In genomic region chr5:53996822-53997221, GRCm38 (mm10) we compare ENCODE assay signal across 29 mouse cellular contexts.
"Had no signal": no experiment of that assay in that cellular context is flagged by ENCODE, and none has a peak within 500 bp of the region (broad histone marks: within the 10 kb centered on the region; RNA-seq: fewer than 3 reads in every experiment).

No protein-coding gene starts in this region.

- H3K27me3 ChIP-seq: limb, embryonic 15.5 days; lung, embryonic 15.5 days; megakaryocyte, embryonic 14.5 days; midbrain, embryonic 15.5 days; neural tube, embryonic 12.5 days; neural tube, embryonic 13.5 days had no signal

- H3K36me3 ChIP-seq: limb, embryonic 10.5 days; limb, embryonic 12.5 days; limb, embryonic 13.5 days; limb, embryonic 15.5 days; liver, embryonic 12.5 days; liver, embryonic 13.5 days; liver, embryonic 15.5 days; lung, embryonic 15.5 days; midbrain, embryonic 10.5 days; midbrain, embryonic 12.5 days; midbrain, embryonic 15.5 days; neural tube, embryonic 12.5 days; neural tube, embryonic 13.5 days had no signal

- H3K4me3 ChIP-seq: limb, embryonic 10.5 days; limb, embryonic 13.5 days; liver, embryonic 12.5 days; liver, embryonic 13.5 days; liver, embryonic 15.5 days; neural tube, embryonic 12.5 days had no signal

- H3K9ac ChIP-seq: limb, embryonic 12.5 days; limb, embryonic 13.5 days; limb, embryonic 15.5 days; liver, embryonic 12.5 days; liver, embryonic 13.5 days; liver, embryonic 14.5 days; liver, embryonic 15.5 days; liver, postnatal 0 days; lung, embryonic 14.5 days; lung, embryonic 15.5 days; midbrain, embryonic 12.5 days; midbrain, embryonic 15.5 days; neural tube, embryonic 12.5 days had no signal

- H3K27ac ChIP-seq: limb, embryonic 10.5 days; limb, embryonic 12.5 days; limb, embryonic 13.5 days; limb, embryonic 15.5 days; liver, embryonic 12.5 days; liver, embryonic 13.5 days; liver, embryonic 14.5 days; liver, embryonic 15.5 days; macrophage; midbrain, embryonic 10.5 days; midbrain, embryonic 12.5 days; midbrain, embryonic 15.5 days; neural tube, embryonic 12.5 days had no signal

- DNase-seq: left cerebral cortex, postnatal 4 days; liver; liver, embryonic 13.5 days; liver, postnatal 0 days; lung, adult 18-20 months; lung, adult 2 months; lung, embryonic 14.5 days; lung, postnatal 10 days; lung, postnatal 14 days; lung, postnatal 36 days; lung, postnatal 4 days; midbrain, embryonic 14.5 days had no signal

- H3K9me3 ChIP-seq: limb, embryonic 10.5 days; limb, embryonic 12.5 days; limb, embryonic 13.5 days; limb, embryonic 15.5 days; liver, embryonic 12.5 days; liver, embryonic 13.5 days; liver, embryonic 15.5 days; lung, embryonic 15.5 days; megakaryocyte, embryonic 14.5 days; midbrain, embryonic 10.5 days; midbrain, embryonic 12.5 days; midbrain, embryonic 15.5 days; neural tube, embryonic 12.5 days; neural tube, embryonic 13.5 days had no signal

- ATAC-seq: liver, embryonic 12.5 days; liver, postnatal 0 days; lung, postnatal 0 days; midbrain, embryonic 15.5 days; midbrain, embryonic 16.5 days had no signal
